Mouse (Mus musculus): ENCODE results near the gene Gm3618. TPM values are rescaled to one million over a fixed set of nuclear protein-coding genes. Genes with fewer than 3 reads are reported as not detected.
"Not testable (repeated sequence)": the region's sequence is repeated elsewhere in the genome, so short reads cannot be mapped to it uniquely, and the experiment has no call there.

Gm3618 gene
- polyA plus RNA-seq (2014; fragmentation: Nextera tagmentation; extraction: Ambion mirVana) = not detected in 2 replicates

DNA sequence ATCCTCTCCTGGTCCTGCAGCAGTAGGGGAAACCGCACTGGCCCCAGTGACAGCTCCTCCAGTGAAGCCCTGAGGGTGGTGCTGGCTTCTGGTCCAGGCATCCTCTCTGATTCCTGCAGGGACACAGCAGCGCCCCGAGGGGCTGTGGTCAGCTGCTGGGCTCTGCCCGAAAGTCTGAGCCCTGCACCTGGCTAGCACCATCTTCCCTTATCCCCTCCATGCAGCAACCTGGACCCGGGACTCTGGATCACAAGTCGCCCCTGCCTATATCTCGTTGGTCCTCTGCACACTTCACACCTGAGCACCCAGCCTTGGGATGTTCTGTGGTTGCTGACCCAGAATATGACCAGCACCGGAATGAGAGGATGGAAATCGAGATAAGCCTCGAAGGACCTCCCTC is at the start of gene Gm3618:
Gene Gm3618, minus strand, starts transcription at position 101 of the 400 bp plus-strand sequence.
- not testable (repeated sequence) for DNase-seq (ENCODE audit: low spot score); ATAC-seq (ENCODE audit: low read depth); H3K4me2 ChIP-seq (ENCODE audit: low read depth, low read length); H3K36me3 ChIP-seq (ENCODE audit: control insufficient read depth, insufficient read depth, low read length); H3K4me3 ChIP-seq (ENCODE audit: low read depth, low read length); H3K9ac ChIP-seq (ENCODE audit: low read depth, low read length); H3K9me3 ChIP-seq (ENCODE audit: control insufficient read depth, low read length); H3K27me3 ChIP-seq (replicated peaks; ENCODE audit: control insufficient read depth, insufficient read depth, low read length); H3K4me1 ChIP-seq (ENCODE audit: control insufficient read depth, insufficient read depth, low read length); H3K27ac ChIP-seq (replicated peaks; ENCODE audit: low read depth, low read length)
- WGBS = no CpG with 5 or more reads among the region's 10 CpGs

DNA sequence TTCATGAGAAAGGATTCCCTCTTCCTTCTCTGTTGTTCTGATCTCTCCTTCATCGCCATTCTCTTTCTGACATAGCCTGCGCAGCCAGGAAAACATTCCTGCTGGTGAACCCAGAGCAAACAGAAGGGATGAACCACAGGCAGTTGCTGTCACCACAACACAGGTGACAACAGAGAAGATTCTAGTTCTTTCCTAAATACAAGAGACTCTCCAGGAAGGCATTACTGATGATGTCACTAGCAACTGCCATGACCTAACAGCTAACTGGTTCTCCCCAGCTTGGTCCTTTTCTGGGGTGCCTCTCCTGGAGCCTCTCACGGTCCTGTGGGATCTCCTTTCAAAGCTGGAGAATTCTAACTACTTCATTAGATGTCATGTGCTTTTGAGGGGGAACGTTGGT is 46.7 kb upstream of the Gm3618 start, which contains the start of gene Gm16440:
Gene Gm16440, minus strand, starts transcription at position 101 of the 400 bp plus-strand sequence.
- H3K27ac ChIP-seq (replicated peaks; ENCODE audit: low read depth, low read length); ATAC-seq (ENCODE audit: low read depth); H3K4me3 ChIP-seq (ENCODE audit: low read depth, low read length); H3K9me3 ChIP-seq (ENCODE audit: control insufficient read depth, low read length); H3K36me3 ChIP-seq (ENCODE audit: control insufficient read depth, insufficient read depth, low read length); H3K27me3 ChIP-seq (replicated peaks; ENCODE audit: control insufficient read depth, insufficient read depth, low read length); H3K4me1 ChIP-seq (ENCODE audit: control insufficient read depth, insufficient read depth, low read length); DNase-seq (ENCODE audit: low spot score); H3K9ac ChIP-seq (ENCODE audit: low read depth, low read length); H3K4me2 ChIP-seq (ENCODE audit: low read depth, low read length): not testable (repeated sequence)
- 84% methylated on average over 2 of the region's 4 CpGs for WGBS

DNA sequence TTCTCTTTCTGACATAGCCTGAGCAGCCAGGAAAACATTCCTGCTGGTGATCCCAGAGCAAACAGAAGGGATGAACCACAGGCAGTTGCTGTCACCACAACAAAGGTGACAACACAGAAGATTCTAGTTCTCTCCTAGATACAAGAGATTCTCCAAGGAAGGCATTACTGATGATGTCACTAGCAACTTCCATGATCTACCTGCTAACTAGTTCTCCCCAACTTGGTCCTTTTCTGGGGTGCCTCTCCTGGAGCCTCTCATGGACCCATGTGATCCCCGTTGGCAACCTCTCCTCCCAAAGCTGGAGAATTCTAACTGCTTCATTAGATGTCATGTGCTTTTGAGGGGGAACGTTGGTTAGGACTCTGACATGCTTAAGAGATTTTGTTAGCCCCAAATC is 38.7 kb downstream of the Gm3618 start, which contains the start of gene Gm21103:
Gene Gm21103, minus strand, starts transcription at position 101 of the 400 bp plus-strand sequence.
- not testable (repeated sequence) for ATAC-seq (ENCODE audit: low read depth); H3K27me3 ChIP-seq (replicated peaks; ENCODE audit: control insufficient read depth, insufficient read depth, low read length); H3K9me3 ChIP-seq (ENCODE audit: control insufficient read depth, low read length); DNase-seq (ENCODE audit: low spot score); H3K27ac ChIP-seq (replicated peaks; ENCODE audit: low read depth, low read length); H3K4me2 ChIP-seq (ENCODE audit: low read depth, low read length); H3K4me3 ChIP-seq (ENCODE audit: low read depth, low read length); H3K9ac ChIP-seq (ENCODE audit: low read depth, low read length); H3K4me1 ChIP-seq (ENCODE audit: control insufficient read depth, insufficient read depth, low read length); H3K36me3 ChIP-seq (ENCODE audit: control insufficient read depth, insufficient read depth, low read length)
- 94% methylated on average over 2 of the region's 2 CpGs for WGBS

DNA sequence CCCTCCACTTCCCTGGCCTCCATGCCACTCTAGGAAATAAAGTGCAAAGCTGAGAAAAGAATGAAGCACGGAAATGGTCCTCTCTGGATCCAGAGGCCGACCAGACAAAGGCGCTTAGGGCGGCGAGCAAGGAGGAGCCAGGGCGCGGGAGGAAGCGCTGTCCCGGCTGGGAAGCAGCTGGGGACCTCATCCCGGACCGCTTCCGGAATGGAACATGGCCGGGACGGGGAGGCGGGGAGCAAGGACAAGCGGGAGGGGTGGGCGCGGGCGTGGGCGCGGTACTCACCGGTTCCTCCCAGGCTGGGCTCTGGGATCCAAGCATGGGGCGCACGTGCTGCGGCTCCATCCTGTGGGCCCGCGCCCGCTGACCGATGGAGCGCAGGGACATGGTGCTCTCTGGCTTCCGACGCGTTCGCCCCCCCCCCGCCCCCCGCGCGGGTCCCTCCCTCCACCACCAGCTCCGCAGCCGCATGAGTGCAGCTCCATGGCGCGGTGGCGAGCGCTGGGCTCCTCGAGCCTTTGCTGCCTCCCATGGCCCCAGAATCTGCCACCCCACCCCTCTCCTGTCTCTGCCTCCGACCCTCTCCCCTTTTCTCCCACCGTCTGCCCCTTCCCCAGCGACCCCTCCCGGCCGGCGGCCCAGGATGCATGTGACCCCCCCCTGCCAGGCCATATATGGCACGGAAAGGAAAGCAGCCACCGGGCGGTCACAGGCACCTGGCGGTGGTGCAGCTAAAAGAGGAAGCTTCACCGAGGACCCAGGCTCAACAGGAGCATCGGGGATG is 56.4 kb downstream of the Gm3618 start, which contains the start of gene Gm3411:
Gene Gm3411, minus strand, starts transcription at position 320 of the 785 bp plus-strand sequence.
- H3K4me1 ChIP-seq (ENCODE audit: control insufficient read depth, insufficient read depth, low read length); H3K27me3 ChIP-seq (replicated peaks; ENCODE audit: control insufficient read depth, insufficient read depth, low read length); H3K36me3 ChIP-seq (ENCODE audit: control insufficient read depth, insufficient read depth, low read length); ATAC-seq (ENCODE audit: low read depth); H3K27ac ChIP-seq (replicated peaks; ENCODE audit: low read depth, low read length); H3K9me3 ChIP-seq (ENCODE audit: control insufficient read depth, low read length): not testable (repeated sequence)
- DNase-seq (ENCODE audit: low spot score) = peak; percentile 36
- Histone ChIP-seq H3K4me2 (ENCODE audit: low read depth, low read length) (peak within 1 kb of the TSS; percentile 66), H3K9ac (ENCODE audit: low read depth, low read length) (peak within 1 kb of the TSS; percentile 51), H3K4me3 (ENCODE audit: low read depth, low read length) (peak within 1 kb of the TSS; percentile 44)
- 1% methylated on average over 20 of the region's 57 CpGs for WGBS

Other genes with a start within 250 kb of the Gm3618 start
- 0.70 and 2.1 TPM in 2 replicates for gene Gm8206, start 249.7 kb downstream of the Gm3618 start, polyA plus RNA-seq (2014; fragmentation: Nextera tagmentation; extraction: Ambion mirVana)
- gene Gm3468, start 235.0 kb downstream of the Gm3618 start, polyA plus RNA-seq (2014; fragmentation: Nextera tagmentation; extraction: Ambion mirVana) = 1.2 TPM in 2 replicates
- gene Gm3476, start 217.9 kb downstream of the Gm3618 start, polyA plus RNA-seq (2014; fragmentation: Nextera tagmentation; extraction: Ambion mirVana) = not detected in 2 replicates
- not detected in 2 replicates for gene Gm21560, start 124.4 kb downstream of the Gm3618 start, polyA plus RNA-seq (2014; fragmentation: Nextera tagmentation; extraction: Ambion mirVana)
- 0.58 and 0.66 TPM in 2 replicates for gene Gm3411, start 56.4 kb downstream of the Gm3618 start, polyA plus RNA-seq (2014; fragmentation: Nextera tagmentation; extraction: Ambion mirVana)
- not detected in 2 replicates for gene Gm21103, start 38.8 kb downstream of the Gm3618 start, polyA plus RNA-seq (2014; fragmentation: Nextera tagmentation; extraction: Ambion mirVana)
- gene Gm16440, start 46.6 kb upstream of the Gm3618 start, polyA plus RNA-seq (2014; fragmentation: Nextera tagmentation; extraction: Ambion mirVana) = not detected in 2 replicates
- gene Gm3591, start 68.8 kb upstream of the Gm3618 start, polyA plus RNA-seq (2014; fragmentation: Nextera tagmentation; extraction: Ambion mirVana) = 0.18 TPM in 1 of 2 replicates, not detected in the other
- gene Gm3594, start 100.9 kb upstream of the Gm3618 start, polyA plus RNA-seq (2014; fragmentation: Nextera tagmentation; extraction: Ambion mirVana) = not detected in 2 replicates
- gene Gm8356, start 193.6 kb upstream of the Gm3618 start, polyA plus RNA-seq (2014; fragmentation: Nextera tagmentation; extraction: Ambion mirVana) = not detected in 2 replicates
- gene Gm3629, start 246.9 kb upstream of the Gm3618 start, polyA plus RNA-seq (2014; fragmentation: Nextera tagmentation; extraction: Ambion mirVana) = not detected in 2 replicates

All from embryonic facial prominence, embryonic 14.5 days (tissue).